Mouse (Mus musculus): ENCODE measurements around the gene Prr14l.
"Not testable (repeated sequence)": the region's sequence is repeated elsewhere in the genome, so short reads cannot be mapped to it uniquely, and the experiment has no call there.

Prr14l gene

DNA sequence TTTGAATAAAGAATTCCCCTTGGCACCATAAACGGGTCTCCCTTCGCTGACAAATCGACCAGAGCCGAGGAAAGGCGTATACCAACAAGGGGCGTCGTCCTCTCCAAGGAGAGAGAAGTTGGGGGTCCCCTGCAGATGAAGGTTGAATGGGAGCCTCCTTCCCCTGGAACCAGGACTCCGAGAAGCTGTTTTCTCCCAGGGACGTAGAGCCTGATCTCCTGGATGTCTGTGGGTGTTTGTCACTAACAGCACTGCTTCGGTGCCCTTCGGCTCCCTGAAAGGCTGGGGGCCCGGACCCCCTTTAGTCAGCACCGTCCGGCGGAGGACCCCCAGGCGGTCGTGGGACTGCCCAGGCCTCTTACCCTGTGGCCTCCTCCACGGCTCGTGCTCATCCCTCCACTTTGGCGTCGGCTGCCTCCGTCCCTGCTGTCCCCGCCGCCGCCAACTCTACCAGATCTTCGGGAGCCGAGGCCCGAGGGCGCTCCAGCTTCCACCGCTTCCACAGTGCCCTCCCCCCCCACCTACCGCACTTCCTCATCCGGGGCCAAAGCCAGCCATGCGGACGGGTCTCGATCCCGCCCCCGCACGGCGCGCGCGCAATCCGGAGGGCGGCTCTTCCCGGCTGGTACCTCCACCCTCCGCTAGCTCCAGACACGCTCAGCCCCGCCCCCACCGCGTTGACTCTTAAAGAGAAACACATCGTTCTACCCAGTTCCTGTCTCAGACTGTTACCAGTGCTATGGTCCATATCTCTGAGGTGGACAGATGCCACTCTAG, at the start of gene Prr14l:
TSS of gene Prr14l (minus strand) at position 526 of the 777 bp plus-strand sequence.
- peak; percentile 99 for DNase-seq (ENCODE audit: low spot score in 2 of 2)

DNA sequence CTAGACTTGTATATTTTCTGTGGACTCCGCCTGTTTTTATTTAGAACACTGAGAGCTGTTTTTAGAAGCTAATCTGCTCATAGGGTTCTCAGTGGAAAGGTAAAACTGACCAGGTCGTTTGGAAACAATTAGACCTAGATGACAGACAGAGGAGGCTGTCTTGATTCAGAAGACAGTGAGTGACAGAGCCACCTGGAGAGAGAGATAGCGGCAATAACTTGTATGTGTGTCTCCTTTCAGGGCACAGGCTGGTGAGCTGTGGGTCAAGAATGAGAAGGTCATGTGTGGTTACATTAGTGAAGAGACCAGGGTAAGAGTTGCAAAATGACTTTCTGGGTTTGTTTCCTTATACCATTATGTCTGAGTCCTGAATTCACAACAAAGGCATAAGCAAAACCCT, 32.7 kb upstream of the Prr14l start:
- DNase-seq (ENCODE audit: low spot score in 2 of 2) = no peak

DNA sequence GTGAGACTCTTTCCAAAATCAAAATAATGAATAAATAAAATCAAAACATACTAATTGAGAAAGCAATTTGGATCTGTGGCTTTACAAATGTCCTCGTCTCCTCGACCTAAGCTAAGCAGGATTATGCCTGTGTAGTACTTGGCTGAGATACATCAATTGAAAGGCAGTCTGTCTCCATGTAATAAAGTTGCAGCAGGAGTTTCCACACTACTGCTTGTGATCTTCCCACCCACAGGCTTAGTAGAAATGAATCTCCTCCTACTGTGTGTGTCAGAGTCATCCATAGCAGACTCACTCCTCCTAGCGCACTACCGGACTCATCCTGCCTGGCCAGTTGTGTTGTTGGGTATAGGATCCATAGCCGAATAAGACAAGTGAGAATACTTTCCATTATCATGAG, 18.3 kb upstream of the Prr14l start:
- no peak for DNase-seq (ENCODE audit: low spot score in 2 of 2)

DNA sequence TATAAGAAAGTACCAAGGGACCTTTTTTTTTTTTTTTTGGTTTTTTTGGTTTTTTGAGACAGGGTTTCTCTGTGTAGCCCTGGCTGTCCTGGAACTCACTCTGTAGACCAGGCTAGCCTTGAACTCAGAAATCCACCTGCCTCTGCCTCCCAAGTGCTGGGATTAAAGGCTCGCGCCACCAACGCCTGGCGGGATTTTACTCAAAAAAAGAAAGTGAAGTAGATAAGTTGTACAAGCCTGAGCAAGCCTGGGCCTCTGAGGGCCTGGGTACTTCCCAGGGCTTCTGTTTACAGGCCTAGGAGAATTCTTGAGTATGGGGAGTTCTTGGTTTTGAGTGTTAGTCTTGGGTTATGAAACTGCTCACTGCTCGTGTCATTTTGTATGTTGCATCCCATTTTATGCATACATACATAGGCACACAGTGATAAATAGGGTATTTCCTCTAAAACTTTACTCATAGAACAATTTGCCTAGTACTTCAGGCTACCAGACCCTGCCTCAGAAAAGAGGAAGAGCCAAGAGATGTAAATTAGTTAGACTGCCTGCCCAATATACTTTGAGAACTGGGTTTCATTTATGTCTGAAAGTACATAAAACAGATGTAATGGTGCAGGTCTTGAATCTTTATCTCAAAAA, 15.5 kb upstream of the Prr14l start:
- DNase-seq (ENCODE audit: low spot score in 2 of 2) = no peak

DNA sequence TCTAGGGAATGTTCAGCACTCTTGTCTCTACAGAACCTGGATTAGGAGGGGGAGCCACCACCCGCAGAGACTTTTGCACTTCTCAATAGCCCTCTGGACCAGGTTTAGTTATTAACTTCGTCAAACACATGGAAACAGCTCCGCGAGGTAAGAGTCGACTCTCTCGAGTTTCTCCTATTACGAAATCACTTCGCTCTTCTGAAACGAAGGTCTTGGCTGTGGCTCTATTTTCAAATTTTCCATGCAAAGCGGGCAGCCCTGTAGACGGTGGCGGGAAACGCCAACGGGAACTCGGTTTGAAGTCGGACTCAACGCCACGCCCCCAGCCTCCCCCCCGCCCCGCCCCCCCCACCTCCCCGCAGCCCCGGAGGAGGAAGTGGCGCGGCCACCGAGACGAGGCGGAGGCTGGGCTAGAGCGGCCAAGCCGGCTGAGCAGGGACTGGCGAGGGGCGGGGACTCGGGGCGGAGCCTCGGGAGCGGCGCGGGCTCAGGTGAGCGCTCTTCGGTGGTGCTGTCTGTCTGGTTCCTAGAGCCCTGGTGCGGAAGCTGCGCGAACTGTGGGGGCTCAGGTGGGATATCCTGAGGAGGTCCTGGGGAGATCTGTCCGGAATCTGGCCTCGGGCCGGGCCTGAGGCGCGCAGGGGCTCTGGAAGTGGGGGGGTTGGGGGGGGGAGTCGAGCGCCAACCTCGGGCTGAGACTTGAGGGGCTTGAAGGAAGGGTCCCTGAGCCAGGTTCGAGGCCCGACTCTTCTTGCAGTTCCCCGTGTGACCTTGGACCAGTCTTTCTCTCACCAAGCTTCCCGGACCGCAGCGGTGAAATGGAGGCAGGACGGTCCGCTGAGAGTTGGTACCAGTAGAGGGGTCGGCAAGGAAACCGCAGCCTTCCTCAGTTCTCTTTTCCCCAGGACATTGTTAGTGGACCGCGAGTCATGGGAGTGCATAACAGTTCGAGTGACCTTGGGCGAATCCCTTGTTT, 9.5 kb upstream of the Prr14l start, which contains the start of gene Depdc5:
TSS of gene Depdc5 (plus strand) at position 449 of the 976 bp plus-strand sequence.
- peak; percentile 89 to 94 for DNase-seq (ENCODE audit: low spot score in 2 of 2)

DNA sequence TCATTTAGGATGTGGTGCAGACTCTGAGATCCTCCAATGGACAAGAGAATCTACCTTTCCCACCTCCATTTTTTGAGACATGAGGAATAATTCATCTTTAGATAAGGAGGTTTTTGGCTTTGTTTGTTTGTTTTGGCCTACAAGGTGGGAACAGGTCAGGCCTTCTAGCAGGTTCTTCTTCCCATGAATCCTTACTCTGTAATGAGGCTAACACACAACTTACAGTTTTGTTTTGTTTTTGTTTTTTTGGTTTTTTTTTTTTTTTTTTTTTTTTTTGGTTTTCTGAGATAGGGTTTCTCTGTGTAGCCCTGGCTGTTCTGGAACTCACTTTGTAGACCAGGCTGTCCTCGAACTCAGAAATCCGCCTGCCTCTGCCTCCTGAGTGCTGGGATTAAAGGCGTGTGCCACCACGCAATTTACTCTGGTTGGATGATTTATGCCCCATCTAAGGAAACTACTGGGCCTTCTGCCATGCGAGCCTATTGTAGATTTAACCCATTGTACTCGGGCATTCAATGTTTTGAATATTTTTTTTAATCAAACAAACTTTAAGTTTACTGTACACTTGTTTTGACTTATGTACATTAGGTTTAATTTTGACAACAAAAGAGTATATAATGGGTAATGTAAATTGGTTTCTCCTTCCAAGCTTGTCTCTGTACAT, 8.5 kb upstream of the Prr14l start:
- DNase-seq (ENCODE audit: low spot score in 2 of 2) = no peak

DNA sequence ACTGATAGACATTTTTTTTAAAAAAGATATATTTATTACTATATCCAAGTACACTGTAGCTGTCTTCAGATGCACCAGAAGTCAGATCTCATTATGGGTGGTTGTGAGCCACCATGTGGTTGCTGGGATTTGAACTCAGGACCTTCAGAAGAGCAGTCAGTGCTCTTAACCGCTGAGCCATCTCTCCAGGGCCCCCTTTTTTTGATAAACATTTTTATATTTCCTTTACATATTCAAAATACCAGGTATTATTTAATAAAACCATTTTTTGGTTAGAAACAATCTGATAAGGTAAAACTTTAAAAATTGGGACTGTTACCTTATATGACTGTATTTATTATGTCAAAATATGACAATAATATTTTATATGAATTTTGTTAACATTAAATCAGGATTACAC, 7.0 kb upstream of the Prr14l start:
- no peak for DNase-seq (ENCODE audit: low spot score in 2 of 2)

DNA sequence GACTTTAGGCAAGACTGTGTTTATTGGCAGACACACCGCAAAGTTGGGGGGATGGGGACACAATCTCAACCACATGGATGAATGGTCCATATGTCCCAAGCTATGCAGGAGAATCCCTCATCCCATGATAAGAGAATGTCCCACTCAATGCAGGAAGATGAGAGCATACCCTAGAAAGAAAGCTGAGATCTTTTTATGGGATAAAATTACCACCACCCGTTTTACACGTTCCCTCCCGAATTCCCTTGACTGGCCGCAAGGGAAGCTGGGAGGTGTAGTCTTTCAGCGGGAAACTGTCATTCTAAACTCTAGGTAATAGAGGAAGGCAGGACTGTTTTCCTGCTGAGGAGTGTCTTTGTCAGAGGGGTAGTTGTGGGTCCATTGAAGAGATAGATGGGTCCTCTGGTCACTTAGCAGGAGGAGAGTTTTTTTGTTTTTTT, 3.7 kb upstream of the Prr14l start:
- DNase-seq (ENCODE audit: low spot score in 2 of 2) = peak; percentile 33 to 43

DNA sequence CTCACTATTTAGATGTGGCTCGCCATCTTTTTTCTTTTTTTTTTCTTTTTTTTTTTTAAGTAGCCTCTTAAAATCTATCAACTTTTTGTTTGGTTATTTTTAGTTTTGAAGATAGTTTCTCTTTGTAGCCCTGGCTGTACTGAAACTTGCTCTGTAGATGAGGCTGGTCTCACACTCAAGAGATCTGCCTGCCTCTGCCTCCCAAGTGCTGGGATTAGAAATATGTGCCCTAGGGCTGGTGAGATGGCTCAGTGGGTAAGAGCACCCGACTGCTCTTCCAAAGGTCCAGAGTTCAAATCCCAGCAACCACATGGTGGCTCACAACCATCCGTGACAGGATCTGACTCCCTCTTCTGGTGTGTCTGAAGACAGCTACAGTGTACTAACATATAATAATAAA, 1.2 kb upstream of the Prr14l start:
- DNase-seq (ENCODE audit: low spot score in 2 of 2) = not testable (repeated sequence)

DNA sequence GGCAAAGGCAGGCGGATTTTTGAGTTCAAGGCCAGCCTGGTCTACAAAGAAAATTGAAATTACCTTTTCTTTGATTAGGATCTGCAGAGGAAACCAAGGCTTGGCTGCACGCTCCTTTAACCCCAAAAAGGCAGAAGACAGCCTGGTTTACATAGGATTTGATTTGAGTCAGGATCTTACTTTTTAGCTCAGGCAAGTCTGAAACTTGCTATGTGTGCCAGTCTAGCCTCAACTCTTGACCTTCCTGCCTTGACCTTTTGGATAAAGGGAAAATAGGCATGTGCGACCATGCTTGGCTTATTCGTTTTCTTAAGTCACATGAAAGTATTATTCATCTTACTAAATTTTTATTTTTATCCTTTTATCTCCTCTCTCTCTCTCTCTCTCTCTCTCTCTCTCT, 762 bp upstream of the Prr14l start:
- DNase-seq (ENCODE audit: low spot score in 2 of 2) = no peak

DNA sequence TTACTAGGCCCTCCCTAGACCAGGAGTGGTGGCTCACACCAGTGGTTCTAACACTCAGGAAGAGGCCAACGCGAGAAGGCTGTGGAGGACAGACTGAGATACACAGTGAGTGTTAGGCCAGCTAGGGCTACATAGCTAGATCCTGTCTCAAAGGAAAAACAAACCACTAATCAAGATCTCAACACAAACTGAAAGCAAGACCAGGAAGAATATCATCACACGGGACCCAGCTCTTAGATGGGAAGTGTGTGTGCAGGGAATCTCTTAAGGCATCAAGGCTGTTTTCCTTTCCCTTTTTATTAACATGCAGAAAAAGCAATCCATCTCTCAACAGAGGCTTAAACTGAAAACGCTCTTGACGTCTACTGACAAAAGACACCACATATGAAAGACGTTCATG, 2.0 kb downstream of the Prr14l start:
- DNase-seq (ENCODE audit: low spot score in 2 of 2) = no peak

DNA sequence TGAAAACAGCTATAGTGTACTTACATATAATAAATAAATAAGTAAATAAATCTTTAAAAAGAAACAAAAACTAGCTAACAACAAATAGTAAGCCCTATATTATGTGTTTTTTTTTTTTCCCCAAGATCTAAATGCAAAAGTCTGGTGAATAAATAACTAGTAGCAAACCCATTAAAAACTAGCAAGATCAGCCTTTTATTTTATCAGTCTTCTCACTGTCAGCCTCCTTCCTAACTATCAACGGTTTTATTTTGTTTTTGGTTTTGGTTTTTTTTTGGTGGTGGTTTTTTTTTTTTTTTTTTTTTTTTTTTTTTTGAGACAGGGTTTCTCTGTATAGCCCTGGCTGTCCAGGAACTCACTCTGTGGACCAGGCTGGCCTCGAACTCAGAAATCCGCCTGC, 4.5 kb downstream of the Prr14l start:
- not testable (repeated sequence) for DNase-seq (ENCODE audit: low spot score in 2 of 2)

DNA sequence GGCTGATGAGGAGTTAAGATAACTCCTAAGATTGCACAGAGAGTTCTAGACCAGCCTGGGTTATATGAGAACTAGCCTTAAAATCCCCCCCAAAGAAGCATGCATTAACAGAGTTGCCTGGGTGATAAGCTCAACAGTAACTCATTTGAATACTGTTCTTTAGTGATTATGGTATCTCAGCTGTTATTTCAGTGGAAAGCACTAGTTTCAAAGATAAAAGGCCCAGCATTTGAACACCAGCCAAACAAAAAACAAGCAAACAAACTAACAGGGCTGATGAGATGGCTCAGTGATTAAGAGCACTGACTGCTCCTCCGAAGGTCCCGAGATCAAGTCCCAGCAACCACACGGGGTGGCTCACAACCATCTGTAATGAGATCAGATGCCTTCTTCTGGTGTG, 4.9 kb downstream of the Prr14l start:
- no peak for DNase-seq (ENCODE audit: low spot score in 2 of 2)

DNA sequence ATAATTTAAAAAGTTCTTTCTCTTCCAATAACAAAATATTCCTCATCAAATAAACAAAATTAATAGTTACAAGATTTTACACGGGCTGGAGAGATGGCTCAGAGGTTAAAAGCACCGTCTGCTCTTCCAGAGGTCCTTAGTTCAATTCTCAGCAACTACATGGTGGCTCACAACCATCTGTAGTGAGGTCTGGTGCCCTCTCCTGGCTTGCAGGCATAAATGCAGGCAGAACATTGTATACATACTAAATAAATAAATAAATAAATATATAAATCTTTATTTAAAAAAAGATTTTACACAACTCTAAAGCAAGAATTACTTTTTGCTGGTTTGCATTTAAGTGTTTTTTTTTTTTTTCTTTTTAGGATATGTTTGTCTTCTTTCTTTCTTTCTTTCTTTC, 14.0 kb downstream of the Prr14l start:
- no peak for DNase-seq (ENCODE audit: low spot score in 2 of 2)

DNA sequence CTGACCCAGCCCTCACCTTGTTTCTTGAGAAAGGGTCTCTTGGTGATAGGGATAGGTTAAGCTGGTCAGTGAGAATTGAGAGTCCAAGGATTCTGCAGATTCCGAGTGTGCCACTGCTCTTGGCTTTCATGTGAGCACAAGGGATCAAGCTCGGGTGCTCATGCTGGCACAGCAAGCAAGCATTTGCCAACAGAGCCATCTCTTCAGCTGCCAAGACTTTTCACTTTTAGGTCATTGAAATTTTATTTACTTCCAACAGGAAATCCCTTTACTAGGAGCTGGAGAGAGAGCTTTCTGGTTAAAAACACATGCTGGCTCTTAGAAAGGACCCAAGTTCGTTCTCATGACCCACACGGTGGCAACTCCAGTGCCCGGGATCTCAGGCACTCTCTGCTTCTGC, 17.1 kb downstream of the Prr14l start:
- DNase-seq (ENCODE audit: low spot score in 2 of 2) = no peak

DNA sequence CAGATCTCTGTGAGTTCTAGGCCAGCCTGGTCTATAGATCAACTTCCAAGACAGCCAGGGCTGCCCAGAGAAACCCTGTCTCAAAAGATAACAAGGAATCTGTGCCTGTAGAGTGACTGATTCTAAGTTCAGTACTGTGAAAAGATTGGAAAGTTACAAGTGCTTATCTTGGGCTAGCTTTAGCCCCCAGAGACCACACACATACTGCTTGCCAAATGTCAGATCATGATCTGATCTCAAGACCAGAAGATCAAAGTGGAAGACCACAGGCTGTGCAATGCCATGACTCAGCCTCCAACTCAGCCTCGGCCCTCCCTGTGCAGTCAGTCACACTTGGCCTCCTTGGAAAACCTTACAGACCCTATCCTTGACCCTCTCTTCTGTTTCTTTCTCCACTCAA, 19.6 kb downstream of the Prr14l start:
- DNase-seq (ENCODE audit: low spot score in 2 of 2) = no peak

DNA sequence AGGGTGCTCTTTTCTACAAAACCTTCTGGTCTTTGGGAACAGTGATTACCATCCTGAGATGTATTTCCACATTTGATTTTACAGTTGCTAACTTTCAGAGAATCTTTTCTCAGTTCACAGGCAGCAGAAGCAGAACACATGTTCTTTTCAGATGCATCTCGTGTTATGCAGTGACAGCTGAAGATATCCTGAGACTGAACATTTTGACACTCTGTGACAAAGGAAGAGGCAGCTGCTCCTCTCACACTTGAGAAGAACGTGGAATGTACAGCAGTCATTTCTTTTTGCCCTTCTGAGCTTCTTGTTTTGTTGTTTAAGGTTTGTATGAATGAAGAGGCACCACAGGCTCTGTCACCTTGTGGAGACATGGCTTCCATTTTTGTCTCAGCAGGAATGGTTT, 24.0 kb downstream of the Prr14l start:
- no peak for DNase-seq (ENCODE audit: low spot score in 2 of 2)

DNA sequence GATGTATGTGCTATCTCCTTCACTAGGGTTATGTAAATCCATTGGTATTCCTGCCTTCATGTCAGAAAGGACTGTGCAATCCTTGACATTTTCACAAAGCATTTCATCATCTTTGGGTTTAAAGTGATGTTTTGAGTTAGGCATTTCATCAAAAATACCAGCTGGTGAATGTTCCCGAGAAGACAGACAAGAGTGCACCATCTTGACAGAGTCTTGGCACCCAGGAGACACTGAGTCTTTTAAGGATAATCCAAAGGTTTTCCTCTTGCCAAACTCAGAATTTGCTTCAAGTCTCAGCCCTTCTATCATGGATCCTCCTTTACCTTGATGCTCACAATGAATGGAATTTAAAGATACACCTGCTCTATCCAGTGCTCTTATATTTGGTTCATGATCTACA, 25.3 kb downstream of the Prr14l start:
- DNase-seq (ENCODE audit: low spot score in 2 of 2) = not testable (repeated sequence)

DNA sequence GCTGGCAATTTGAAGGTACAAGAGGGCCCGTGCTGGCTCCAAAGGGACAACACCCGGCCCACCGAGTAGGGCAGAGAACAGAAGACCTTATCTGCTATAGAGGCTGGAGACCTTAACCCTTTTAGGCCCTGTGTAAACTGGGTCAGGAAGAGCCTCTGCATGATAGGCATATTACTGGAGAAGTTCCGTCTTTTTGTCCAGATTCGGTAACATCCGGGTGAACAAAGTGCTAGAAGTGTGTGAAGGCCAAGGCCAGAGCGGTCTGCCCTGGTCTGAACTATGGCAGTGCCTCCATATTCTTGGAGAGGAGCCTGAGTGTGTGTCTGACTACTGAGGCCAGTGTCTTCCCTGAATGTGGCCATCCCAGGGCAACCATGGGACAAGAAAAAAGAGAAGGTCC, 27.0 kb downstream of the Prr14l start, which contains the start of gene Gm20671:
TSS of gene Gm20671 (minus strand) at position 101 of the 400 bp plus-strand sequence.
- DNase-seq (ENCODE audit: low spot score in 2 of 2) = no peak

DNA sequence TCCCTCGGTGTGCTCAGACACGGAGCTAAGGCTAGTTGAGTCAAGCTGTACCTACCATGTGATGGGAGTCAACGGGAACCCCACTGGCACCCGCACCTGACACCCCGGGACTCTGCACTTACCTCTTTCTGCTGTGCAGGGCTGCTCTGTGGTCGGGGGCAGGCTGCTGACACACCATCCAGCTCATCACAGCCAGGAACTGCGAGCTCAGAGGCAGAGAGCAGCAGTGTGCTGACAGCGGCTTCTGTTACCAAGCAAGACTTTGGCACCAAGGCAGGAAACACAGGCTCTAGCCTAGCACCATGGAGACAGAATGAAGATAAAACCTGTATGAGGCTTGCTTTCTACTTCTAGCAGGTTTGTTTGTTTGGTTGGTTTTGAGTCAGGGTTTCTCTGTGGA, 33.6 kb downstream of the Prr14l start:
- DNase-seq (ENCODE audit: low spot score in 2 of 2) = no peak

DNA sequence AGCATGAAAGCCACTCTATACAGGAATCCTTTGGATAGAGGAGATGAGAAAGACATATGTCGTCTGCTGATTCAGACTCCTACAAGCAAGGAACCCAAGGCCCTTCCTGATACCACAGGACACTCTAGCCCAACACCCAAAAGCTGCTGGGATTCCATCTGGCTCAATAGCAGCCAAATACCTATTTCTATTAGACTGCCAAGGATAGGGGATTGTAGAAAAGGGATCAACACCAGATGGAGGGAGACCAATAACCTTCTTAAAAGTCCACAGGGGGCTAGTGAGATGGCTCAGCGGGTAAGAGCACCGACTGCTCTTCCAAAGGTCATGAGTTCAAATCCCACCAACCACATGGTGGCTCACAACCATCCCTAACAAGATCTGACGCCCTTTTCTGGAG, 38.7 kb downstream of the Prr14l start:
- DNase-seq (ENCODE audit: low spot score in 2 of 2) = no peak
